Mouse (Mus musculus) heart, postnatal 0 days (tissue): Measurements from ENCODE around the gene Olfr623.

Source experiments
- CTCF ChIP-seq: IDR thresholded peaks from 2 replicates; pipeline ENCODE4 v1.5.1; 2016; ENCODE audit warnings: antibody characterized with exemption, control low read depth, low read depth
- EP300 ChIP-seq: IDR thresholded peaks from 2 replicates; pipeline ENCODE4 v1.6.1; 2016; ENCODE audit warnings: antibody characterized with exemption, low read depth

DNA sequence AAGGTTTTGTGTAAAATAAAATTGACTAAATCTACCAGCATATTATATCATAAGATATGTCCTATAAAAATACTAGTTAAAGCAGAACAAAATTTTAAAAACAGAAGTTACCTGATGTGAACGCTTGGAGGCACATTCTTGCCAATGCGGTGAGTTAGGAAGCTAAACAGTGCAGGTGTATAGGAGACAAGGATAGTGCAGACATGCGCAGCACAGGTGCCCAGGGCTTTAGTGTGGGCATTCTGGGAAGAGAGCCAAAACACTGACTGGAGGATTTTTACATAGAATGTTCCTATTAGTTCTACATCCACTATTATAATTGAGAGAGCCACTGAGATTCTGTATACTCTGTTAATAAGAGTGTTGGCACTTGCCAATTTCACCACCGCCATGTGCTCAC is 36.0 kb upstream of the Olfr623 start:
- TF ChIP-seq CTCF (no peak), EP300 (no peak)
